Mouse (Mus musculus) layer of hippocampus, postnatal 36 days (tissue): Measurements from ENCODE around the gene Pde8b. TPM values are rescaled to one million over a fixed set of nuclear protein-coding genes. Genes with fewer than 3 reads are reported as not detected.

ENCODE experiments used
- DNase-seq, 2 experiments: peaks; one replicate each; pipeline ENCODE4 v3.0.0; 2022
- total RNA-seq, 2 experiments: library from RNA; stranded (reverse); gene quantifications; 2 replicates each; pipeline ENCODE4 v1.2.3; 2021

The Pde8b gene
- total RNA-seq = 10 to 100 TPM; 97.2 to 99.8 TPM

GRCm38 (mm10) chr13:95249511-95250456 is at the start of gene Pde8b:
Gene Pde8b, minus strand, starts transcription at chr13:95250336.
- DNase-seq = peak; percentile 30 to 31

- DNase-seq = no peak
These were observed 41.8 kb upstream of the Pde8b start for GRCm38 (mm10) chr13:95291983-95292382.

- DNase-seq = no peak
These were observed 37.9 kb upstream of the Pde8b start for GRCm38 (mm10) chr13:95288027-95288426.

GRCm38 (mm10) chr13:95286989-95287388 is 36.9 kb upstream of the Pde8b start:
- DNase-seq = peak; percentile 65 to 67

- no peak for DNase-seq
These were observed 31.9 kb upstream of the Pde8b start for GRCm38 (mm10) chr13:95281740-95282673.

GRCm38 (mm10) chr13:95278426-95279025 is 28.4 kb upstream of the Pde8b start:
- DNase-seq = no peak

GRCm38 (mm10) chr13:95264691-95265090 is 14.6 kb upstream of the Pde8b start:
- DNase-seq = no peak

- DNase-seq = no peak
These were observed 11.0 kb upstream of the Pde8b start for GRCm38 (mm10) chr13:95260886-95261789.

GRCm38 (mm10) chr13:95260391-95260790 is 10.3 kb upstream of the Pde8b start:
- DNase-seq = no peak

GRCm38 (mm10) chr13:95257083-95257482 is 6.9 kb upstream of the Pde8b start:
- DNase-seq = no peak

- DNase-seq = no peak
These were observed 4.9 kb upstream of the Pde8b start for GRCm38 (mm10) chr13:95255083-95255482.

- DNase-seq = no peak
These were observed 7.1 kb downstream of the Pde8b start for GRCm38 (mm10) chr13:95243026-95243425.

- no peak for DNase-seq
These were observed 12.6 kb downstream of the Pde8b start for GRCm38 (mm10) chr13:95237488-95237887.

- no peak for DNase-seq
These were observed 14.9 kb downstream of the Pde8b start for GRCm38 (mm10) chr13:95235261-95235660.

- DNase-seq = no peak
These were observed 18.6 kb downstream of the Pde8b start for GRCm38 (mm10) chr13:95231366-95232138.

- DNase-seq = no peak
These were observed 19.8 kb downstream of the Pde8b start for GRCm38 (mm10) chr13:95230326-95230725.

- no peak for DNase-seq
These were observed 25.6 kb downstream of the Pde8b start for GRCm38 (mm10) chr13:95224491-95224890.

- no peak for DNase-seq
These were observed 26.7 kb downstream of the Pde8b start for GRCm38 (mm10) chr13:95223427-95223772.

GRCm38 (mm10) chr13:95222569-95223426 is 27.3 kb downstream of the Pde8b start:
- DNase-seq = peak; percentile 55 to 56
